Comparison of ENCODE assay signal across 9 mouse cellular contexts in the genomic region with DNA sequence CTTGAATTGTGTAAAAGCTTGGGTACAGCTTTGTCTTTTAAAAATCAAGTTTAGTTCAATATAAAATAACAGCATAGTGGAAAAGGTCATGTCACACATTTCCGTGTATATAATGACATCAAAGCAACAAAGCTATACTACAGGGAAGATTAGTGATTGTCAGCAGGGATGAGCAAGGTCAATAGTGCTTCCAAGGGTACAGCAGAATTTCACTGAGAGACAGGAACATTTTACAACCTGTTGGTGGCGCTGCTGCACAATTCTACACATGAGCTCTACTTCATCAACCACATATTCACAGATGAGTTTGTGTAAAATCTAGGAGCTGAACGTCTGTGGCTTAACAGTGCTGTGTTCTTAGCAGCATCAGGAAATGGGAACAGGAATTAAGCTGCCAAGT.
DNase-seq lines count a peak whose midpoint lies in the region; ATAC-seq and TF ChIP-seq lines count a peak whose summit lies in the region.
"Had no signal": no experiment of that assay in that cellular context is flagged by ENCODE, and none has a peak within 500 bp of the region (broad histone marks: within the 10 kb centered on the region; RNA-seq: fewer than 3 reads in every experiment).

No protein-coding gene starts in this region.

- DNase-seq in gastrocnemius, adult 2 months, result no peak
- DNase-seq in gastrocnemius, postnatal 25 days, result no peak
- DNase-seq in Muller cell, postnatal 12 days (ENCODE audit: inconsistent ontology term), result peak; percentile 92
- peak; percentile 63 to 72 for DNase-seq in cerebellum, postnatal 10 days
- DNase-seq in hindbrain, embryonic 10.5 days (ENCODE audit: low spot score), result peak; percentile 44
- DNase-seq in layer of hippocampus, postnatal 10 days (ENCODE audit: low spot score in 2 of 2), result peak; percentile 64 to 73
- DNase-seq in spleen, postnatal 36 days (ENCODE audit: low spot score in 2 of 2), result no peak

- no peaks in the 10 kb centered on the region for H3K27me3 ChIP-seq in hindbrain, embryonic 10.5 days (ENCODE audit: insufficient read depth, poor library complexity, severe bottlenecking)
- H3K27me3 ChIP-seq in midbrain, embryonic 12.5 days, result no peaks in the 10 kb centered on the region
- H3K27me3 ChIP-seq: heart, embryonic 15.5 days had no signal

- peak; percentile 65 for ATAC-seq in midbrain, embryonic 12.5 days (ENCODE audit: low FRiP score, low read depth)

- H3K4me2 ChIP-seq in midbrain, embryonic 12.5 days (replicated peaks), result no peak overlapping the region
- H3K4me2 ChIP-seq: heart, embryonic 15.5 days had no signal

- H3K4me3 ChIP-seq in gastrocnemius, adult 2 months, result no peak overlapping the region
- no peak overlapping the region for H3K4me3 ChIP-seq in hindbrain, embryonic 10.5 days
- H3K4me3 ChIP-seq in midbrain, embryonic 12.5 days, result no peak overlapping the region
- H3K4me3 ChIP-seq: heart, embryonic 15.5 days had no signal

- TF ChIP-seq CTCF in gastrocnemius, adult 2 months (IDR thresholded peaks at IDR 0.05), result peak; percentile 60

- intact Hi-C loops in gastrocnemius, adult 2 months (cut with DNase I), result loop anchor here (5.0 kb wide), 2 partner anchors 51 to 741 kb away; no protein-coding TSS in a partner anchor

- H3K4me1 ChIP-seq in hindbrain, embryonic 10.5 days (replicated peaks), result no peaks in the 10 kb centered on the region; the same call in 1 of the 2 replicates
- no peaks in the 10 kb centered on the region for H3K4me1 ChIP-seq in midbrain, embryonic 12.5 days
- H3K4me1 ChIP-seq: heart, embryonic 15.5 days had no signal

- H3K27ac ChIP-seq in gastrocnemius, adult 2 months, result no peak overlapping the region
- H3K27ac ChIP-seq in hindbrain, embryonic 10.5 days, result no peak overlapping the region
- no peak overlapping the region for H3K27ac ChIP-seq in midbrain, embryonic 12.5 days (replicated peaks)
- H3K27ac ChIP-seq: heart, embryonic 15.5 days had no signal

- WGBS in hindbrain, embryonic 10.5 days, result 6% methylated on average over 3 of the region's 3 CpGs
- 5% methylated on average over 3 of the region's 3 CpGs for WGBS in midbrain, embryonic 12.5 days

- H3K9me3 ChIP-seq in hindbrain, embryonic 10.5 days, result no peaks in the 10 kb centered on the region
- no peaks in the 10 kb centered on the region for H3K9me3 ChIP-seq in midbrain, embryonic 12.5 days
- H3K9me3 ChIP-seq: heart, embryonic 15.5 days had no signal

- H3K36me3 ChIP-seq in hindbrain, embryonic 10.5 days, result no peaks in the 10 kb centered on the region
- H3K36me3 ChIP-seq in midbrain, embryonic 12.5 days, result no peaks in the 10 kb centered on the region
- H3K36me3 ChIP-seq: heart, embryonic 15.5 days had no signal

- no peak overlapping the region for H3K9ac ChIP-seq in midbrain, embryonic 12.5 days (replicated peaks)
- H3K9ac ChIP-seq: heart, embryonic 15.5 days had no signal

Comparison
In these comparisons a context has a peak if more than half of its experiments do, and no peak if none do; other contexts are left out.
1. DNase-seq: peak in Muller cell, postnatal 12 days (single experiment), cerebellum, postnatal 10 days (2 of 2), hindbrain, embryonic 10.5 days (single experiment) and layer of hippocampus, postnatal 10 days (2 of 2); none in gastrocnemius, adult 2 months (single experiment), gastrocnemius, postnatal 25 days (single experiment) and spleen, postnatal 36 days (0 of 2).